Mouse (Mus musculus) liver, postnatal 0 days (tissue): ENCODE results near the gene Rps6kb1.
"Not testable (repeated sequence)": the region's sequence is repeated elsewhere in the genome, so short reads cannot be mapped to it uniquely, and the experiment has no call there.

Source experiments
- CTCF ChIP-seq: sonication (generic); IDR thresholded peaks from 2 replicates; pipeline ENCODE4 v1.5.1; 2016; ENCODE audit warnings: antibody characterized with exemption, low read depth
- EP300 ChIP-seq: IDR thresholded peaks from 2 replicates; pipeline ENCODE4 v1.6.1; 2016; ENCODE audit warnings: antibody characterized with exemption, low read depth, mild to moderate bottlenecking

DNA sequence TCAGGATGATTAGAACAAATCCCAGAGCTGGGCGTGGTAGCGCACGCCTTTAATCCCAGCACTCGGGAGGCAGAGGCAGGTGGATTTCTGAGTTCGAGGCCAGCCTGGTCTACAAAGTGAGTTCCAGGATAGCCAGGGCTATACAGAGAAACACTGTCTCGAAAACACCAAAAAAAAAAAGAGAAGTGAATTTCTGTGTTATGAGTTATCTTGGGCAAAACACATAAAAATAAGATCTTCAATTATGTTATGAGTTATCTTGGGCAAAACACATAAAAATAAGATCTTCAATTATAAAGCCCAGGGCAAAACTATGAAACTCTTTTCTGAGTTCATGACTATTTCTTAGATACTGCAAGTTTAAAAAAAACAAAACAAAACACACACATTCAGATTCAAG, 11.3 kb downstream of the Rps6kb1 start:
- TF ChIP-seq EP300, CTCF: not testable (repeated sequence)
